Mouse (Mus musculus): ENCODE data around the gene Bpifb1.
"Not testable (repeated sequence)": the region's sequence is repeated elsewhere in the genome, so short reads cannot be mapped to it uniquely, and the experiment has no call there.

The Bpifb1 gene

DNA sequence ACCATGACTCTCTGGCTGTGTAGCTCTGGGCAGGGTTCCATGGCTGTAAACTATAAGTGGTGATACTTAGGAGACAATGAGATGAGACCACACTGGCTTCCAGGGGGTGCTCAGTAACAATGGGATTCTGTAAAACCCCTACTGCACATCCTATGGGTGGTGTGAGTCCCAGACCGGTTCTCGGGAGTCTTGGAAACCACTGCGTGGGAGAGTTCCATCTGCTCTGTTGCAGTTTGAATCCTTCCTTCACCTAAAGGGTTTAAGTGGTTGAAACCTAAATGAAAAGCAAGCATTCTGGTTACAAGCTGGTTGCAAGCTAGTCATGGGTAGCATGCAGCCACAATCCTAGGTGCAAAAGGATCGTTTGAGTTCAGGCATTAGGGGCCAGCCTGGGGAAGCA is 21.3 kb downstream of the Bpifb1 start:
- no peak for DNase-seq

DNA sequence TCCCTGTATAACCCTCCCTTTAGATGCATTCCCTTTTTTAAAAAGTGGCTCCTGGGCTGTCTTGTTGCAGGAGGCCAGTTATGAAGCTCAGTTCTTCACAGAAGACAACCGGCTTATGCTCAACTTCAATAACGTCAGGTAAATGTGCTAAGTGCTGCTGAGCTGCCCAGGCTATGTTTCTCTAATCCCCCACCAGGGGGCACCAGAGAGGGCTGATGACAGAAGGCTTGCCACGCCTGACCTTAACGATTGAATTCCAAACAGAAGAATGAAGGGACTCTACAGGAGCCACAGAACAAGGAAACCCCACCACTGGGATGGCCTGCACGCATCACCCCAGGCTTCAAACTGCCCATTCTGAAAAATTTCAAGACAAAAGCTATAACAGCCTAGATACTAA is 24.6 kb downstream of the Bpifb1 start:
- DNase-seq, result peak; percentile 68 to 83

DNA sequence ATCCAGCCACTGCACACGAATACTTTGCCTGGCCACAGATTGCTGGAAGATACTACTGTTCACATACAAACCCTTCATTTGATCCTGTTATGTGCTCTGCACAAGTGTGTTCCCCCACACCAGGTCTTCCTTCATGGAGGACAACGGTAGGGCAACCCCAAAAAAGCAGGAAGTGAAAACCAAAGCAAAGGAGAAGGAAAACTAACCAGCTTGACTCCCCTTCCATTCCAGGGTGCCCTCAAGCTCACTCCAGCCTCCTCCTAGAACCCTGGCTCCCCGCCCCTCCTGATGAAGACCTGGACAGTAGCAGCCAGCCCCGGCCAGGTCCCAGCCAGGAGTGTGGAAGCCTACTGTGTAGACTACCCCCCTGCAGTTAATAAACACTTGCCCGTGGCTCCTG is 29.3 kb downstream of the Bpifb1 start:
- DNase-seq, result no peak

DNA sequence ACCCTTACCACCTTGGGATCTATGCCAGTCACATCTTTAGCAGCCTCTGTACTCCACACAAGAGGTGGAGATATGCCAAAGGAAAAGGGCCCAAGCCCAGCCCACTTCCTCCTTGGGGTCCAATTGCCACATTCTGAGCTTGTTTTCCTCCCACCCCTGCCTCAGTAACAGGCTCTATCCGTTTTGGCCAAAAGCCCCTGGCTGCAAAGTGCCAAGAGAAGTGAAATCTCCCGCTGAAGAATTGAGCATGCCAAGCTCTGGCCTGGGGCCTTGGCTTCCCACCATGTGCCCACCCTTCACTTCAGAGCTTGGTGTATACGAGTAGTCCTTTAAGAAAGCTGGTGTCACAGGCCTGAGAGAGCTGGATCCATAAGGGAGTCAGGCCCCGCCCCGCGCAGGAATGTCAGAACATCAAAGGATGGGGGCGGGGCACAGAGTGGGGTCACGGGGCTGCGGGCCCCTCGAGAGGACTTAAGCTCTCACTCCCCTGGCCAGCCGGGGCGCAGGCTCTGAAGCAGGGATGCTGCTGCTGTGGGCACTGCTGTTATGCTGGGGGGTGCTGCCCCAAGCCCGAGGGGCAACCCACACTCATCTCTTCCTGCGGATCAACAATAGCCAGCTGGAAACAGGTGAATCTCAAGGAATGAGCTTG is 32.8 kb downstream of the Bpifb1 start, which contains the start of gene Bpifb5:
Gene Bpifb5, plus strand, starts transcription at position 478 of the 652 bp plus-strand sequence.
- DNase-seq, result peak; percentile 67 to 85

DNA sequence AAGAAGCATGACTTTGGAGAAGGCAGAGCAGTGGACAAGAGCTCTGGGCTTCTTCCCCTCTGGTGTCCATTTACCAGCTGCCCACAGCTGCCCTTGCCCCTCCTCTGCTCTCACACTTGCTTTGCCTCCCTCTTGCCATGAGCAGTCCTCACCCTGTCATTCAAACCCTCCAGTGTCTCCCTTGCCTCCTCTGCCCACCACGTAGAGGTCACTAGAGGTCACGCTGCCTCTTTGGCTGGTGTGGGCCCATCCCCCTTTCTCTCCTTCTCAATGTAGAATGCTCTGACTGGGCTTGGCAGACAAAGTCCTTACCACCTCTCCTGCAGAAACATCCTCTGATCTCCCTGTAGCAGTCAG is 33.3 kb downstream of the Bpifb1 start:
- DNase-seq, result peak in 1 of 2 experiments; percentile 25

DNA sequence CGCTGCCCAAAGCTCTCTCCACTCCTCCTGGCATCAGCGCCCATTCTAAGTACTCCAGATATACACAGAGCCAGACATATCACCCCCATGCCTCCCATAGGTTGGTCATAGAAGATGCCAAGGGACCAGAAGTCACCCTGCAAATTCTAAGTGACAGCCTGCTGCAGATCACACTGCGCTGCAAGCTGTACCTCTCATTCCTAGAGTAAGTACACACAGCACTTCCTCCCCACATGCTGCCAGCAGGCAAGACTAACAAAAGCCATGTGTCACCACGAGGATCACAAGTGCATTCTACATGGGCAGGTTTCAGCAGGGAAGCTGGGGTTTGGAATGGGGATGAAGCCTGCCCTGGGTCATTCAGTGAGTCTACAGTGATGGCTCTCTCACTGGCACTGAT is 36.4 kb downstream of the Bpifb1 start:
- peak in 1 of 2 experiments; percentile 12 for DNase-seq

DNA sequence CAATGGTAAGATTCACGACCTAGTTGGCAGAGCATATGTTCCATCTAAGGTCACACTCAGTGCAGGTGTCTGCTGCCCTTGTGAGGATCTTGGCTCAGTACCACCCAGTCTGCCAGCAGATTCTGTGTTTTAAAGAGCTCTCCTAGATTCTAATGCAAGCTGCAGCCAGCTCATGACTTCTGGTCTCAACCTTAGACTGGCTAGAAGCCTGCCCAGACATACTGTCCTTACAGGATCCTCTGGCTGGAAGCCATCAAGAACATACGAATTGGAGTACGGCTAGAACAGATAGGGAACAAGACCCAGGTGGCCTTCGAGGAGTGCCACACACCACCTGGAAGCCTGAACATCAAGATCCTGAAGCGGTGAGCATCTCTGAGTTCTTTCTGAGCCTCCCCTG is 37.2 kb downstream of the Bpifb1 start:
- DNase-seq, result no peak

DNA sequence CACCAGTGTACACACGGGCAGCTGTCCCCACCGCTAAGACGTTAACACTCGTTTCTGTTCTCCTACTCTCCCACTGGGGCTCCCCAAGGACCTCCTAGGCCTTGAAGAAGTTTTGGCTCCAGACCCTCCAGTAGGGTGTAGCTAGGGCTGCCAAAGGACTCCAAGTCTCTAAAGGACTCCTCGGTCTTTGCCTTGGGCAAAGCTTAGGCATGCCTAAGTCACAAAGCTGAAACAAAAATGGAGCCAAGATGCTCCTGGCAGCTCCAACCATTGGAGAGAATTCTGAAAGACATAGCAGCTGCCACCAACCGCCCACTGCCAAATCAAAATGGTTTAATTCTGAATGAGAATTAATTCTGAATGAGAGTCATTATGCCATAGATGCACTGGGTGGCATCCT is 42.8 kb downstream of the Bpifb1 start:
- no peak for DNase-seq

DNA sequence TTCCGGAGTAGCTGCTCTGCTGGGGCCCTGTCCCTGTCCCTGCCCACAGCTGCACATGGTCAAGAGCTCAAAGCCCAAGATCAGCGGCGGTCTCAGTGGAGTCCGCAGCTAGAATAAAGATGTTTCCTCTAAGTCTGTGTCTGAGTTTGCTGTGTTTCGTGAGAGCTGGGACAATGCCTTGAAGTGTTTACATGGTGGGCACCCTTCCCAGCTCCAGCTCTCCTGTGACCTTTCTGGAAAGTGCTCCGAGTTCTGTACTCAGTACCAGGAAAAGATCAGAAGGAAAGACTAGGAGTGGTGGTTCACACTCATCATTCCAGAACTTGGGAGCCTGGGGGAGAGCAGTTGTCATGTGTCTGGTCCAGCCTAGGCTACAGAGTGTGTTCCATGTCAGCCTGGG is 50.2 kb downstream of the Bpifb1 start:
- peak; percentile 32 to 44 for DNase-seq

DNA sequence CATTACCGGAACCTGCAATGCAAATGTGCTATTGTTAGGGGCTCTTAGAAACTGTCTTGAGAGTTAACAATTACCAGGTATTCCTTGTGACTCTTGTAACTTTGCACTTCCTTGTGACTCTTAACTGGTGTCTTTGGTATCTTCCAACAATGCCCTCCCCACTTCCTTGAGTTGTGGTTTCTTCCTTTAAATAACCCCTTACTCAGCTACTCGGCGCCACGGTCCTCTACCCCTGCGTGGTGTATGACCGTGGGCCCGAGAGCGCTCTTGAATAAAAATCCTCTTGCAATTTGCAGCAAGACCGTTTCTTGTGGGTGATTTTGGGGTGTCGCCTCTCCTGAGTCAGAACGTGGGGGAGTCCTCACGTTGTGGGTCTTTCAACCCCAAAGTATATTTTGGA is 52.1 kb downstream of the Bpifb1 start:
- not testable (repeated sequence) for DNase-seq

DNA sequence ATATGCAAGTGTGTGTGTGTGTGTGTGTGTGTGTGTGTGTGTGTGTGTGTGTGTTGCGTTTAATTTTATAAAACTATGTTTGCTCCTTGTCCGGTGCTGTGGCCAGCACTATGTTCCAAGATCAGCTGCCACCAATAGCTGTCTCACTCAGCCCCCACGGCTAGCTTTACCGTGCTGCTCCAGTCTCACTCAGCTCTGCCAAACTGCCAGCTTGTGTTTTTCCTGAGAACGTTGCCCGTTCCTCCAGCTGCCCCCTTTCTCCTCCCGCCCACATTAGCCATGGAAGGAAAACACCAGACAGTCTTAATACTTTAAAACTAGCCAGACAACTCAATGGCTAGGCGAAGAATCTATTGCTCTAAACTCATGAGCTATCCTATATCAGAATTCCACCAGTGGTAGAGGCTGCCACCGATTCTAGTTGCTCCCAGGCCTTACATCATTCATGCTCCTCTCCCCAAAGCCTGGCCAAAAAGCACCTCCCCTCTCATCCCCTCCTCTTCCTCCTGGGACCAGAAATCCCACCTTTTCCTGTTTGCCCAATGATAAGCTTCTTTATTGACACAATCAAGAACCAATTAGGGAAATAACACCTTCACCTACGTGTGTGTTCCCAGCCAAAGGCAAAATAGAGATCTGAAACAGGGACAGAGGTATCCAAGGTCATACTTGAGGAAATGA is 52.9 kb downstream of the Bpifb1 start:
- no peak for DNase-seq

DNA sequence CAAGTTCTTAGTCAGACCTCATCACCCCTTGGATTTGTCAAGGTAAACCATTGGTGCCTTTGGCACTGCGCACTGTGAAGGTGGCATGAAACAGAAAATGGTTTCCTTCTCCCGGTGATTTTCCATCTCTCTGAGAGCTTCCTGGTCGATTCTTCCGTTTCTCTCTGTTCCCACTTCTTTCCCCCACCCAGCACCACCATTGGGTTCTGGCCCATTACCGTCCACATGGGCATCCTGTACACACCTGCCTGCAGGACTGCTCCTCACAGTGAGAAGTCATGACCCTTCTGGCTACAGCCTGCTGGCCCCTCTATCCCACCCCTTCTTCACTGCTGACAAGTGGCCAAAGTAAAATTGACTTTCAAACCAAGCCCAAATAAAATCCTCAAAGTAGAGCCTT is 54.7 kb downstream of the Bpifb1 start:
- no peak for DNase-seq

DNA sequence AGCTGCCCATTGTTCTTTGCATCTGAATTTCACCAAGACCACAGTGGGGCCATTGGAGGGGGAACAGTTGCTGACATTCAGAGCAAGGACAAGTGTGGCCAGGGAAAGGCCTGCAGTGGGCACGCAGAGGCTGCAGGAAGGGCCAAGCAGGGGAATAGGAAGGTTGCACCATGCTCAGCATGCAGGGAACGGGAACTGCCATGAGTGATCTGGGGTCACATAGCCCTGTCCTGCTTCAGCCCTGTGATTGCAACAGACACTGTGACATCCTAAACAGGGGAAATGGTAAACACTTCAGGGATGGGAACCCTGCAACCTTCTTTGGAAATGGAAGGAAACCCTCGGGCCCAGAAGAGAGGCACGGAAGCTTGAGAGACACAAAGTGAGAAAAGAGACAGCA is 64.6 kb downstream of the Bpifb1 start:
- DNase-seq, result not testable (repeated sequence)

DNA sequence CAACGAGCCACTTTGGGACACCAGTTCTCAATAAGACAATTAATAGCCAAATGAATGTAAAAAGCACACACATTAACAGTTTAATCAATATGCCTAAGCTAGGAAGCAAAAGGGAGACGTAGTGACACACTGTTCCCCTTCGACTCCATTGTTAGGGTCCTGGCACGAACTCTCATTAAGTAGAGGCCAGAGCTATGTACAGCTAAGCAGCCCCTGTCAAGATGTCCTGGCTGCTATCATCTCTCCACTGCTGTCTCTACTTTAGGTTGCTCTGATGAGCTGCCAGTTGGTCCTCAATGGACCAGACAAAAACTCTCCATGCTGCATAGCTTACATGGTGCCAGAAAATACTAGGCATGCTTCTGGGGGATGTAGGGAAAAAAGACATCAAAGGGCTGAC is 65.2 kb downstream of the Bpifb1 start:
- no peak for DNase-seq

DNA sequence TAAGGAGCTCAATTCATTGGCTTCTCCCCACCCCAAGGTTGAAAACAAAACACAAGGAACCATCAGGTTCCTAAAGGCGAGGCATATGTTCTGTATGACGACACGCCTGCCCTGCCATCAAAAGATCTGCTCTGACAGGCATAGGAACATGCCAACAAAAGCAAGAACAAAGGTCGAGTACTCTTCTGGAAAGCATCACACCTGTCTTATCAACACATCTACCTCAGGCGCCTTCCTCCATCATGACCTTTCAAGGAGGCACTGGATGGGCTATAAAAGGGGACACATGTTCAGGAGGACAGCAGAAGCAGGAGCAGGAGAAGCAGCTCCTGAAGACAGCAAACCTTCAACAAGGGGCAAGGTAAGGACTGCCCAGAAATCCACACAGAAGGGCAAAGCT is 66.9 kb downstream of the Bpifb1 start, which contains the start of gene Bpifb9a:
Gene Bpifb9a, plus strand, starts transcription at position 301 of the 400 bp plus-strand sequence.
- DNase-seq, result not testable (repeated sequence)

DNA sequence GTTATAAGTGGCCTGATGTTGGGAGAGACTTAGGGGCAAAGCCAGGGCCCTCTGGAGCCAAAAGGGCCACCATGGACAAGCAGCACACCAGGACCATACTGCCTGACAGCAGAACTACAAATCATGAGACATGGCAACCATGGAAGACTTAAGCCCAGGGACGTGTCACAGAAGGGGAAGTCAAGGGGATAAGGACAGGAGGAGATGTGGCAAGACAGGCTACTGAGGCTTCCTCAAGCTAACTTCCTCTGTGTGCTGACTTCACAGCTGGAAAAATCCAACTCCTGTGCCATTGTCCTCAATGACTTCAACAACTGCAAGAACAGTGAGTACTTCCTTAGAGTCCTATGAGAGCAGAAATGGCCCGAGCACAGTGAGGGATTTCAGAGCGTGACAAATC is 73.8 kb downstream of the Bpifb1 start:
- DNase-seq, result not testable (repeated sequence)
